Mouse (Mus musculus): ENCODE measurements around the gene Card9. TPM values are rescaled to one million over a fixed set of nuclear protein-coding genes. Genes with fewer than 3 reads are reported as not detected.

Card9 gene
- polyA plus RNA-seq, 1 experiment from 2014 or later: 2.1 TPM

DNA sequence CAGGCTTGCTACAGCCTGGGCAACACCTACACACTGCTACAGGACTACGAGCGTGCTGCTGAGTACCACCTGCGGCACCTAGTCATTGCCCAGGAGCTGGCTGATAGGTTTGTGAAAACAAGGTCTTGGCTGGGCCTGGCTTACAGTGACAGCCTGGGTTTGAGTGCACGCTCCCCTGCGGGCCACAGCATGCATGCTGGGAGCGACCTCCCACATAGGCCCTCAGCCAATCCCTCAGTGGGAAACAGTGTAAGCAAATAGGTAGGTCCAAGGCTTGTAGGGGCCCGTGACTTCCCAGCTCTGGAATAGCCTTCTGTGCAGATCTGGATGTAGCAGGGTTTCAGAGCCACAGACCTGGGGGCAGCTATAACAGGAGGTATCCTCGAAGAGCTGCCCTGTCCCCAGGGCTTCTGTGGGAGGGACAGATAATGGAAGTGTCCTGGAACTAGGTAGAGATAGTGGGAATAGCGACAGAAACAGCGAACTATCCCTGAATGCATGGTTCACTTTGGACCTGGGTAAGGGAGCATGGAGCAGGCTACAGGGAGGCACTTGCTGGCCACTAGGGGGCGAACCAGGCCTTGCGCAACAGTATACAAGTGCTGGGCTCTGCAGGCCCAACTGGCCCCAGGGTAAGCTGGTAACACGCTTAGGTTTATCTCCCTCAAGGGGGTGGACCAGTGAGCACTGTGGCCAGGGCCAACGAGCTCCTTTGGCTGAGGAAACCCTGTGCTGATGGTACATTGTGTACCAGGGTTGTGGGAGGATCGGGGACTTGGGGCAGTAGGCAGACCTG is 35.1 kb downstream of the Card9 start:
- H3K27ac ChIP-seq (ENCODE audit: low read depth): no peak overlapping the region
- H3K4me1 ChIP-seq (ENCODE audit: insufficient read depth): no peaks in the 10 kb centered on the region
- TF ChIP-seq CTCF (IDR thresholded peaks at IDR 0.05; ENCODE audit: low read depth) (peak; percentile 97), EP300 (IDR thresholded peaks at IDR 0.05; ENCODE audit: low read depth) (no peak)
- WGBS (ENCODE audit: insufficient replicate concordance): 55% methylated on average over 15 of the region's 15 CpGs
- H3K9me3 ChIP-seq (ENCODE audit: low read length): no peaks in the 10 kb centered on the region
- no peak overlapping the region for H3K4me2 ChIP-seq (ENCODE audit: low read depth, low read length)
- DNase-seq: peak; percentile 86
- no peak overlapping the region for H3K9ac ChIP-seq (replicated peaks)
- H3K4me3 ChIP-seq (ENCODE audit: low read depth, low read length): no peak overlapping the region
- no peaks in the 10 kb centered on the region for H3K27me3 ChIP-seq (ENCODE audit: insufficient read depth, low read length)
- peaks cover 3% of the 10 kb centered on the region for H3K36me3 ChIP-seq (replicated peaks; ENCODE audit: insufficient read depth, low read length)
- ATAC-seq: peak; percentile 88

DNA sequence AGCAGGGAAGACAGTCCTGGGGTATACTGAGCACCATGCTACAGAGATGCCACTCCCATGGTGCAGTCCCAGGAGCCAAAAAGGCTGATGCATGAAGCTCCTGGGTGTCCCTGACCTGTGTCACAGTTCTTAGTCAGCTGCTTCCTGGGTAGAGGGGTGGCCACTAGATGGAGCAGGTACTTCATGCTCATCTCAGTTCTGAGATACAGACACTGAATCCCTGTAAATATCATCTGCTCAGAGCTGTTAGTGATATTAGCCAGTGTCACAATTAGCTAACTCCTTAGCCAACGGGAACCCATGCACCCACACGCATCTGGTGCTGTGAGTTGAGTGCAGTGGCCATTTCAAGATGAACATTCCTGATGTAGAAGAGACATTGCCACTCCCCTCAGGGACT is 35.8 kb downstream of the Card9 start:
- H3K4me1 ChIP-seq (ENCODE audit: insufficient read depth): no peaks in the 10 kb centered on the region
- H3K9ac ChIP-seq (replicated peaks): no peak overlapping the region
- ATAC-seq (no peak; the same call in 1 of the 2 replicates), DNase-seq (no peak)
- H3K27me3 ChIP-seq (ENCODE audit: insufficient read depth, low read length): no peaks in the 10 kb centered on the region
- WGBS (ENCODE audit: insufficient replicate concordance): 66% methylated on average over 2 of the region's 2 CpGs
- no peaks in the 10 kb centered on the region for H3K9me3 ChIP-seq (ENCODE audit: low read length)
- no peak overlapping the region for H3K4me2 ChIP-seq (ENCODE audit: low read depth, low read length)
- H3K4me3 ChIP-seq (ENCODE audit: low read depth, low read length): no peak overlapping the region
- no peak overlapping the region for H3K27ac ChIP-seq (ENCODE audit: low read depth)
- TF ChIP-seq EP300 (IDR thresholded peaks at IDR 0.05; ENCODE audit: low read depth): no peak
- TF ChIP-seq CTCF (IDR thresholded peaks at IDR 0.05; ENCODE audit: low read depth): peak; percentile 69
- H3K36me3 ChIP-seq (replicated peaks; ENCODE audit: insufficient read depth, low read length): peaks cover 3% of the 10 kb centered on the region

DNA sequence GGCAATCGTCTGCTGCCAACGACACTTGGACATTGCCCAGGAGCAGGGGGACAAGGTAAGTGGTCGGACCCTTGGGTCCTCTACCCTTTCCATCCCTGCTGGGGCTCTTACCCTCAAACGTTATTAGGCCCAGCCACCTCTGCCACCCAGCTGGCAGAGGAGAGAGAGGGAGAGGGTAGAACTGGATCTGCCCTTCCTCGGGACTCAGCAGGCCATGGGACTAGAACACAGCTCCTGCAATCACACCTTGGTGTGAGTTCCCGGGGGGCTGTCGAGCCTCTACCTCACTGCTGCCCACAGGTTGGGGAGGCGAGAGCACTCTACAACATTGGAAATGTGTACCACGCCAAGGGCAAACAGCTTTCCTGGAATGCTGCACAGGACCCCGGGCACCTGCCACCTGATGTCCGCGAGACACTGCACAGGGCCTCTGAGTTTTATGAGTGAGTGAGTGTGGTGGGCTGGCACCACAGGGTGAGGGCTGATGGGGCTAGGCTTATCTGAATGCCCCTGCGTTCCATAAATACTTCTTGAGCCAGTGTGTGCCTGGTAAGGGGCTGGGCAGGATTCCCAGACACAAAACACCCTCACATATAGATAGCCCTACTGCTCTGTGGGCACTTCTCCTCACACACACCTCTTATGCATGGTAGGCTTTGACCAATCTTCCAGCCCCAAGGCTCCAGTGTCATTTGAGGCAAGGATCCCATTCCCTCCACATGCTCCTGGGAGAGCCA is 37.0 kb downstream of the Card9 start:
- ATAC-seq (no peak), DNase-seq (no peak)
- peaks cover 3% of the 10 kb centered on the region for H3K36me3 ChIP-seq (replicated peaks; ENCODE audit: insufficient read depth, low read length)
- no peaks in the 10 kb centered on the region for H3K9me3 ChIP-seq (ENCODE audit: low read length)
- no peak overlapping the region for H3K27ac ChIP-seq (ENCODE audit: low read depth)
- no peaks in the 10 kb centered on the region for H3K4me1 ChIP-seq (ENCODE audit: insufficient read depth)
- H3K27me3 ChIP-seq (ENCODE audit: insufficient read depth, low read length): no peaks in the 10 kb centered on the region
- WGBS (ENCODE audit: insufficient replicate concordance): 82% methylated on average over 13 of the region's 13 CpGs
- H3K4me2 ChIP-seq (ENCODE audit: low read depth, low read length): no peak overlapping the region
- no peak overlapping the region for H3K4me3 ChIP-seq (ENCODE audit: low read depth, low read length)
- no peak overlapping the region for H3K9ac ChIP-seq (replicated peaks)
- TF ChIP-seq EP300 (IDR thresholded peaks at IDR 0.05; ENCODE audit: low read depth) (no peak), CTCF (IDR thresholded peaks at IDR 0.05; ENCODE audit: low read depth) (no peak)

DNA sequence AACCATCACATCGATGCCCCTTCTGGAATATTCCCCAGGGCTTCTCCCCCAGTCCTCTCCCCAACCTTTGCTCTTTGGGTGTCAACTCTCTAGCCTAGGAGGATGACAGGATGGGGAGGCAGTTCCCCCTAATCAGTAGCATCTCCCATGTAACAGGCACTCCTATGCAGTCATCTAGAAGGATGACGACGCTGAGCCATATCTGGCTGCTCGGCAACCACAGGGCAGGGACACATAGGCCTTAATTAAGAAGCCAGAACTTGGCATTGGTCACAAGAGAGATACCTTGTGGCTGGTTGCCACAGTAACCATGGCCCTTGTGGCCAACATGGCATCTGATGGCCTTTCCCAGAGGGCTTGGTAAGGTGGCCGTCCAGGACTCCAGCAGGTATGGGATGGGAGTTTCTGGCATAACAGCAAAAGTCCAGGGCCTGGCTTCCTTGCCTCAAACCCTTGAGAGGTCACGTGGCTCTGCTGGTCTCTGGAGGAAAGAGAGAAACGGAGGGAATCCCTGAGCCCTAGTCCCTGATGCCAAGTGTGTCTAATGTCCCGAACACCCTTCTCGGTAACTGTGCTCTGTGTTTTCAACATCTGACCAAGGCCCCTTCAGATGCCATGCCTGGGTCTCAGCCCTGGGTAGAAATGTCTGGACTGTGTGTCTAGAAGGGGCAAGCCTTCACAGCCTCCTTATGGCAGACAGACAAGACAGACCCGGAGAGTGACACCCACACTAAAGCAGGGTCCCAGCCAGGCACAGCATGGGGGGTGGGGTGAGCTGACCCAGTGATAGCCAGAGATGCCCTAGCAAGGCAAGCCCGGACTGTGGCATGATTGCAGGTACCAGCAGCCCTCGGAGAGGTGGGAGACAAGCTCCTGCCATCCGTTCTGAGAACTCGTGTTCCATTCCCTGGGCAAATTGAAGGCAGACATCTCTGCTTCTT is 40.2 kb downstream of the Card9 start:
- no peaks in the 10 kb centered on the region for H3K27me3 ChIP-seq (ENCODE audit: insufficient read depth, low read length)
- no peaks in the 10 kb centered on the region for H3K36me3 ChIP-seq (replicated peaks; ENCODE audit: insufficient read depth, low read length)
- no peak for ATAC-seq
- no peak for DNase-seq
- H3K4me2 ChIP-seq (ENCODE audit: low read depth, low read length): no peak overlapping the region
- no peak overlapping the region for H3K9ac ChIP-seq (replicated peaks)
- TF ChIP-seq EP300 (IDR thresholded peaks at IDR 0.05; ENCODE audit: low read depth) (no peak), CTCF (IDR thresholded peaks at IDR 0.05; ENCODE audit: low read depth) (no peak)
- no peaks in the 10 kb centered on the region for H3K9me3 ChIP-seq (ENCODE audit: low read length)
- no peak overlapping the region for H3K4me3 ChIP-seq (ENCODE audit: low read depth, low read length)
- no peaks in the 10 kb centered on the region; the same call in 1 of the 2 replicates for H3K4me1 ChIP-seq (ENCODE audit: insufficient read depth)
- H3K27ac ChIP-seq (ENCODE audit: low read depth): no peak overlapping the region
- WGBS (ENCODE audit: insufficient replicate concordance): 84% methylated on average over 14 of the region's 14 CpGs

DNA sequence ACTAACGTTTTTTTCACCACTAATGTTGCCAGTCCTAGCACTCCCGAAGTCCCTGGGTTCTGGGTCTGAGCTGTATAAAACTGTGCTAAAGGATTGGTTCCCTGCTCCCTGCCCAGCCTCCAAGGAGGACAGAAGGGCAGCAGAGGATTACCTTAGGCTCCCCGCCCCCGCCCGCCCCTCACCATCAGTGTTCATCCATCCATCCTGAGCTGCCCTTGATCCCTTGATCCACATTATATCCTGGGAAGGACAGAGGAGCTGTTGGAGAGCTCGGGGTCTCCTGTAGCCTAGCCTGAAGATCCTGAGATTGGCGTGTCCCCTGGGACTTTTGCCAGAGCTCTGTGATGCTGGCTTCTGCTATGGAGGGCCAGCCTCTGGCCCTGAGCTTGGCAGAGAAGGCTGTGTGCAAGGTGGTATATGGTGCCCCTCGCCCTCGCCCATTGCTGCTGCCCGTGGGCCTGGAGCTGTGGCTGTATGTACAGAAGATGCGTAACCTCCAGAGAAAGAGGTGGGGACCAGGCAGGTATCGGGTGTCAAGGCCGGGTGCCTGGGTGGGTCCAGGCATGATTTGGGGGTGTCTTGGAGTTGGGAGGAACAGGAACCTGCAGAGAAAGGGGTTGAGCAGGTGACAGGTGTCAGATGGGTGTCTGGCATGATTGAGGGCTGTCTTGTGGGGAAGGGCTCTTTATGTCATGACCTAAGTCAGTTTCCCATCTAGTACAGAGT is 41.0 kb downstream of the Card9 start:
- Histone ChIP-seq H3K4me1 (ENCODE audit: insufficient read depth) (no peaks in the 10 kb centered on the region; the same call in 1 of the 2 replicates), H3K27ac (ENCODE audit: low read depth) (no peak overlapping the region), H3K4me2 (ENCODE audit: low read depth, low read length) (no peak overlapping the region), H3K36me3 (replicated peaks; ENCODE audit: insufficient read depth, low read length) (no peaks in the 10 kb centered on the region), H3K9me3 (ENCODE audit: low read length) (no peaks in the 10 kb centered on the region), H3K9ac (replicated peaks) (no peak overlapping the region), H3K4me3 (ENCODE audit: low read depth, low read length) (no peak overlapping the region), H3K27me3 (ENCODE audit: insufficient read depth, low read length) (no peaks in the 10 kb centered on the region)
- TF ChIP-seq EP300 (IDR thresholded peaks at IDR 0.05; ENCODE audit: low read depth): no peak
- TF ChIP-seq CTCF (IDR thresholded peaks at IDR 0.05; ENCODE audit: low read depth): no peak
- WGBS (ENCODE audit: insufficient replicate concordance): 88% methylated on average over 13 of the region's 13 CpGs
- DNase-seq: no peak
- no peak for ATAC-seq

All from liver, postnatal 0 days (tissue).